Mouse (Mus musculus) bone marrow, adult 2 months (tissue): ENCODE data around the gene Il17rb.

ENCODE experiments used
- CTCF ChIP-seq: fragments of 200-500 bp; IDR thresholded peaks from 2 replicates; pipeline ENCODE4 v1.5.1; 2011; ENCODE audit warnings: low read length, control low read depth; ENCODE audit not compliant: control insufficient read depth, insufficient read depth
- POLR2A ChIP-seq: fragments of 200-500 bp; IDR thresholded peaks from 2 replicates; pipeline ENCODE4 v1.6.1; 2011; ENCODE audit warnings: low read depth, mild to moderate bottlenecking, control low read depth, low read length, borderline replicate concordance; ENCODE audit not compliant: control insufficient read depth

GRCm38 (mm10) chr14:30024387-30024786, 15.7 kb upstream of the Il17rb start:
- TF ChIP-seq POLR2A: no peak
- TF ChIP-seq CTCF: no peak
